In genomic region chr10:19161149-19161548, GRCm38 (mm10) we compare ENCODE assay signal across 21 mouse cellular contexts.
A peak's percentile ranks its signal among the peaks of the same experiment; 100 is the strongest.
DNase-seq lines count a peak whose midpoint lies in the region; ATAC-seq and TF ChIP-seq lines count a peak whose summit lies in the region.
"Had no signal": no experiment of that assay in that cellular context is flagged by ENCODE, and none has a peak within 500 bp of the region (broad histone marks: within the 10 kb centered on the region; RNA-seq: fewer than 3 reads in every experiment).

No protein-coding gene starts in this region.

- DNase-seq in lung, postnatal 25 days (ENCODE audit: low spot score) = no peak
- DNase-seq in lung, postnatal 36 days = peak; percentile 32
- no peak for DNase-seq in lung, postnatal 4 days
- no peak for DNase-seq in heart, adult 18-20 months
- DNase-seq: adrenal gland, adult 8-10 months; adrenal gland, postnatal 14 days; adrenal gland, postnatal 36 days; cerebellum, adult 11-12 months; cerebellum, adult 2 months; cerebellum, adult 9-10 months; cerebellum, postnatal 10 days; cerebellum, postnatal 25 days; forebrain, postnatal 0 days had no signal

- H3K79me2 ChIP-seq in myocyte (ENCODE audit: control insufficient read depth, insufficient read depth) = no peaks in the 10 kb centered on the region

- no peak overlapping the region for H3K4me2 ChIP-seq in lung, embryonic 16.5 days (ENCODE audit: low read depth, low read length)
- H3K4me2 ChIP-seq in myocyte (ENCODE audit: low read depth) = no peak overlapping the region
- H3K4me2 ChIP-seq: embryonic facial prominence, embryonic 12.5 days; forebrain, embryonic 13.5 days; forebrain, embryonic 15.5 days had no signal

- H3K4me3 ChIP-seq in lung, embryonic 16.5 days (ENCODE audit: low read length) = no peak overlapping the region
- no peak overlapping the region for H3K4me3 ChIP-seq in myocyte
- H3K4me3 ChIP-seq: embryonic facial prominence, embryonic 10.5 days; embryonic facial prominence, embryonic 12.5 days; forebrain, embryonic 13.5 days; forebrain, embryonic 15.5 days had no signal

- no peaks in the 10 kb centered on the region for H3K9me3 ChIP-seq in lung, embryonic 16.5 days (ENCODE audit: control insufficient read depth, low read length)
- H3K9me3 ChIP-seq: embryonic facial prominence, embryonic 10.5 days; embryonic facial prominence, embryonic 12.5 days; forebrain, embryonic 13.5 days; forebrain, embryonic 15.5 days had no signal

- no peak overlapping the region for H3ac ChIP-seq in myocyte (ENCODE audit: control insufficient read depth, insufficient read length)

- no peaks in the 10 kb centered on the region for H3K4me1 ChIP-seq in lung, embryonic 16.5 days (replicated peaks; ENCODE audit: control insufficient read depth, insufficient read depth, low read length)
- H3K4me1 ChIP-seq: embryonic facial prominence, embryonic 10.5 days; embryonic facial prominence, embryonic 12.5 days; forebrain, embryonic 13.5 days; forebrain, embryonic 15.5 days had no signal

- H3K36me3 ChIP-seq in lung, embryonic 16.5 days (ENCODE audit: control insufficient read depth, insufficient read depth, low read length) = no peaks in the 10 kb centered on the region
- no peaks in the 10 kb centered on the region for H3K36me3 ChIP-seq in myocyte (ENCODE audit: control insufficient read depth, insufficient read depth)
- H3K36me3 ChIP-seq: embryonic facial prominence, embryonic 10.5 days; embryonic facial prominence, embryonic 12.5 days; forebrain, embryonic 15.5 days had no signal

- no peak for TF ChIP-seq POLR2A in myocyte (IDR thresholded peaks at IDR 0.05; ENCODE audit: insufficient read length, low read depth)

- peak; percentile 67 for ATAC-seq in lung, embryonic 16.5 days (ENCODE audit: low read depth)
- ATAC-seq: activated CD4-positive, CD25-positive, alpha-beta regulatory T cell, adult 4 months; forebrain, embryonic 13.5 days; forebrain, embryonic 15.5 days; forebrain, postnatal 0 days; Patski had no signal

- no peak overlapping the region for H3K9ac ChIP-seq in lung, embryonic 16.5 days (ENCODE audit: low read length)
- H3K9ac ChIP-seq: embryonic facial prominence, embryonic 12.5 days; forebrain, embryonic 13.5 days; forebrain, embryonic 15.5 days; forebrain, postnatal 0 days had no signal

- no peaks in the 10 kb centered on the region for H3K27me3 ChIP-seq in lung, embryonic 16.5 days (ENCODE audit: control insufficient read depth, insufficient read depth, low read depth, low read length)
- H3K27me3 ChIP-seq in myocyte (ENCODE audit: control insufficient read depth, insufficient read depth, insufficient read length) = no peaks in the 10 kb centered on the region
- H3K27me3 ChIP-seq: embryonic facial prominence, embryonic 12.5 days; forebrain, embryonic 13.5 days; forebrain, embryonic 15.5 days; Patski had no signal

- no peak overlapping the region for H3K27ac ChIP-seq in lung, embryonic 16.5 days (ENCODE audit: low read length)
- H3K27ac ChIP-seq: embryonic facial prominence, embryonic 10.5 days; embryonic facial prominence, embryonic 12.5 days; forebrain, embryonic 13.5 days; forebrain, embryonic 15.5 days had no signal

TF ChIP-seq in myocyte, 11 proteins besides CTCF, POLR2A, EP300 and RAD21:
- TF ChIP-seq CEBPB (IDR thresholded peaks at IDR 0.05; ENCODE audit: insufficient read depth, poor library complexity, severe bottlenecking) (peak; percentile 92), E2F4 (IDR thresholded peaks at IDR 0.05; ENCODE audit: insufficient read depth) (no peak), MYOD1 (IDR thresholded peaks at IDR 0.05; ENCODE audit: control insufficient read depth in 1 of 3, insufficient read length in 2 of 3, low read depth in 2 of 3) (no peak), SRF (IDR thresholded peaks at IDR 0.05; ENCODE audit: control insufficient read depth, insufficient read length, low read depth) (no peak)
